Mouse (Mus musculus) midbrain, embryonic 10.5 days (tissue): ENCODE results near the gene Slc25a21. TPM values are rescaled to one million over a fixed set of nuclear protein-coding genes. Genes with fewer than 3 reads are reported as not detected.
A peak's percentile ranks its signal among the peaks of the same experiment; 100 is the strongest.

Experiments
- DNase-seq: peaks from one replicate; pipeline ENCODE4 v3.0.0-alpha.2; 2017; ENCODE audit warnings: low spot score
- H3K27ac ChIP-seq: fragments of 300-500 bp; sonication (generic); replicated peaks from 2 replicates; pipeline ENCODE4 v1.5.1; 2016; ENCODE audit warnings: mild to moderate bottlenecking
- H3K27me3 ChIP-seq: fragments of 300-500 bp; sonication (generic); 2 replicates; pipeline ENCODE4 v1.6.1; 2016; ENCODE audit warnings: low read depth, mild to moderate bottlenecking; ENCODE audit not compliant: poor library complexity, severe bottlenecking
- H3K36me3 ChIP-seq: fragments of 300-500 bp; sonication (generic); 2 replicates; pipeline ENCODE4 v1.6.1; 2016; ENCODE audit warnings: mild to moderate bottlenecking, moderate library complexity
- H3K4me1 ChIP-seq: fragments of 300-500 bp; sonication (generic); 2 replicates; pipeline ENCODE4 v1.6.1; 2016
- H3K4me3 ChIP-seq: fragments of 300-500 bp; sonication (generic); 2 replicates; pipeline ENCODE4 v1.5.1; 2016; ENCODE audit warnings: mild to moderate bottlenecking, moderate library complexity
- H3K9me3 ChIP-seq: fragments of 300-500 bp; sonication (generic); replicated peaks from 2 replicates; pipeline ENCODE4 v1.6.1; 2016; ENCODE audit warnings: mild to moderate bottlenecking
- WGBS: fragments of 180-500 bp; shearing (Covaris S2); methylation state at CpG from one replicate; pipeline ENCODE4 v1.1.7; 2016; 5-methylcytosine and 5-hydroxymethylcytosine counted together
- polyA plus RNA-seq: library from polyadenylated mRNA; unstranded; fragments of >200 nt; fragmentation: Nextera tagmentation; extraction: Ambion mirVana; gene quantifications from 2 replicates; pipeline ENCODE4 v1.2.1, GENCODE M21; 2016

Gene Slc25a21
- polyA plus RNA-seq, 1 experiment from 2014 or later = 4.0 TPM

- Histone ChIP-seq H3K36me3 (no peaks in the 10 kb centered on the region), H3K4me1 (peaks cover 5% of the 10 kb centered on the region), H3K27me3 (no peaks in the 10 kb centered on the region), H3K4me3 (no peak overlapping the region), H3K9me3 (no peaks in the 10 kb centered on the region), H3K27ac (no peak overlapping the region)
- 74% methylated on average over 6 of the region's 6 CpGs for WGBS
- DNase-seq = no peak
These were observed 306.2 kb downstream of the Slc25a21 start for GRCm38 (mm10) chr12:56890891-56891726.

DNA sequence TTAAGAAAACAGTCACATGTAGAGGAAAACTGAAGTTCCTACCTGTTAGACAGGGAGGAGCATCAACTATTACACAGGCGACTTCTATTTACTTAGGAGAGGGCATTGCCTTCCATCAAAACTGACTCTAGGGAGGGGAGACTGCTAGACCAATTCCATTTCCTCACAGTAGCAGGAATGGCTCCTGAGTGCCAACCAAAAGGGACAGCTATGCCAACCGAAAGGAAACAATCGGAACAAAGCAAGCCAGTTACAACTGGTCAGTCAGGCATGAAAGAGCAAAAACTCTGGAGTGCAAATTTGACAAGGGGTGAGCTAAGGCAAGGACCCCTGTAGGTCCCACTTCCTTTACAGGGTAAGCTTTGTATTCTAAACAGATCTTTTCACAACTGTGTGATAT is 319.5 kb downstream of the Slc25a21 start:
- H3K27ac ChIP-seq = no peak overlapping the region
- H3K4me1 ChIP-seq = peaks cover 26% of the 10 kb centered on the region
- no peaks in the 10 kb centered on the region for H3K9me3 ChIP-seq
- no peaks in the 10 kb centered on the region for H3K36me3 ChIP-seq
- no peak overlapping the region for H3K4me3 ChIP-seq
- WGBS = 43% methylated on average over 3 of the region's 3 CpGs
- H3K27me3 ChIP-seq = no peaks in the 10 kb centered on the region
- no peak for DNase-seq

- DNase-seq = no peak
These were observed 320.7 kb downstream of the Slc25a21 start for GRCm38 (mm10) chr12:56876549-56876948.

DNA sequence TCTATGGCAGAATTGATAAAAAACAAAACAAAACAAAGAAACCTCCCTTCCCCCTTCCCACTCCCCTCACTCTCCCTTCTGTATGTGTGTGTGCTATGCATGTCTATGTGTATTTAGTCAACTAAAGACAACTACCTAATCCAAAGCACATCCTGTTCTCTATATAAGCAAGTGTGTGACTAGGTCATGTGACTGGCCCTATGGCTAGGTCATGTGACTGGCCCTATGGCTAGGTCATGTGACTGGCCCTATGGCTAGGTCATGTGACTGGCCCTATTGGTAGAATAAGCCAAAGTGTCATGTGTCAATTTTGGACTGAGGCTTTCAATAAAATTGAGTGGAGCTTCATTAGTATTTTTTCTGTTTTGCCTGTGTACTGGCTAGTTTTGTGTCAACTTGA is 324.1 kb downstream of the Slc25a21 start:
- no peaks in the 10 kb centered on the region for H3K36me3 ChIP-seq
- no peak for DNase-seq
- no peak overlapping the region for H3K4me3 ChIP-seq
- no peaks in the 10 kb centered on the region for H3K27me3 ChIP-seq
- no peak overlapping the region for H3K27ac ChIP-seq
- H3K9me3 ChIP-seq = no peaks in the 10 kb centered on the region
- H3K4me1 ChIP-seq = peaks cover 12% of the 10 kb centered on the region

More at GRCm38 (mm10) chr12:56876549-56876948, 320.7 kb downstream of the Slc25a21 start:
- Histone ChIP-seq H3K4me1 (peaks cover 26% of the 10 kb centered on the region), H3K27me3 (no peaks in the 10 kb centered on the region), H3K36me3 (no peaks in the 10 kb centered on the region), H3K4me3 (no peak overlapping the region), H3K9me3 (no peaks in the 10 kb centered on the region), H3K27ac (no peak overlapping the region)
- WGBS = 53% methylated on average over 7 of the region's 7 CpGs

DNA sequence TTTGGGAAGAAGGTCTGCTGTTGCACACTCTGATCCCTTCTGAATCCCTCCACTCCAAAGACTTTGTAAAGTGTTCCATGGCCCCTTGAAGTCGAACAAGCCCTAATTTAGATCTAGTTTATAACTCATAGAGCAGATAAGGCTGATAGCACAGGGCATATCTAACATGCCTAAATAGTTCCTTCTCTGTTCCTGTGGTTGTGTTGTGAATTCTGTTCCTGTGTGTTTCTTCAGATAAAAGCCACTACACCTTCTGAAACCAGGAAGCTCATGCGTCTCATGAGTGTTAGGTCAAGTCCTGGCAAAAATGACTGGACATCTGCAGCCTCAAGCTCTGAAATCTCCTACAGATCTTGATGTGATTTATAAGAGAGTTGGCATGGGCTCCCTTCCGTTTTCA is 326.7 kb downstream of the Slc25a21 start:
- Histone ChIP-seq H3K9me3 (no peaks in the 10 kb centered on the region), H3K27me3 (no peaks in the 10 kb centered on the region), H3K27ac (no peak overlapping the region), H3K4me1 (no peaks in the 10 kb centered on the region), H3K4me3 (no peak overlapping the region), H3K36me3 (no peaks in the 10 kb centered on the region)
- DNase-seq = no peak
- WGBS = 85% methylated on average over 3 of the region's 3 CpGs

GRCm38 (mm10) chr12:56863873-56864562 is 333.3 kb downstream of the Slc25a21 start:
- no peaks in the 10 kb centered on the region for H3K36me3 ChIP-seq
- no peak for DNase-seq
- no peaks in the 10 kb centered on the region for H3K4me1 ChIP-seq
- no peaks in the 10 kb centered on the region for H3K9me3 ChIP-seq
- H3K27ac ChIP-seq = no peak overlapping the region
- 80% methylated on average over 4 of the region's 4 CpGs for WGBS
- H3K27me3 ChIP-seq = no peaks in the 10 kb centered on the region
- H3K4me3 ChIP-seq = no peak overlapping the region

DNA sequence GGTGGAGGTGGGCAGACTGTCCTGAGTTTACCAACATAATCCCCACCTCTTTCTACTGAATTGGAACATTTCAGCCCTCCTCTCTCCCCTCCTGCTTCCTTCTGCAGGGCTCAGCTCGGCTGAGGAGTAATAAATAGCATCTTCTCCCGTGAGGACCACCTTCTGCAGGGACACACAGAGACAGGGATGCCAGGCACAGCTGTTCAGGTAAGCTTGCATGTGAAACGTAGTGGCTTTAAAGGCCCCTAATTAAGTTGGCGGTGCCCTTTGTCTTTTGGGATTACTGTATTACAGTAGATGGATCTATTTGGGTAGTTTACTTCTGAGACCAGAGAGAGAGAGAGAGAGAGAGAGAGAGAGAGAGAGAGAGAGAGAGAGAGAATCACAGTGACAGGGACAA is 344.6 kb downstream of the Slc25a21 start:
- H3K36me3 ChIP-seq = no peaks in the 10 kb centered on the region
- no peak overlapping the region for H3K27ac ChIP-seq
- H3K4me1 ChIP-seq = no peaks in the 10 kb centered on the region
- 60% methylated on average over 4 of the region's 4 CpGs for WGBS
- H3K9me3 ChIP-seq = no peaks in the 10 kb centered on the region
- no peak overlapping the region for H3K4me3 ChIP-seq
- H3K27me3 ChIP-seq = no peaks in the 10 kb centered on the region
- DNase-seq = no peak

DNA sequence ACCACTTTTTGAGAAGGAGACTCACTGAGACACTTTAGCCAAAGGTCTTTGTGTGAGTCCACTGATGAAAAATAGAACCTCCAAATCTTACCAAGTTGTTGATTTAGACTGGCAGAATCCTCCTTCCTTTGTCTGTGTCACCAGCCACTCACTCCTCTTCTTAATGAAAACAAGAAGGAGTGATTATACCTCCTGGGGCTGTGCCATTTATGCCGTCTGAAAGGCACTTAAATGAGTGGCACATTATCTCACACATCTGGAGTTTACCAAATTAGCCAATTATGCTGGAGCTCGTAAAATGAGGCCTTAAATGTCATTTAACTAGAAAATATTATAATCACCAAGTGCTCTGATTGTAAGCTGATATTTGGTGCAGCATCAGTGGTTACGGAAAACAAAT is 345.8 kb downstream of the Slc25a21 start:
- no peak overlapping the region for H3K27ac ChIP-seq
- H3K9me3 ChIP-seq = no peaks in the 10 kb centered on the region
- no peaks in the 10 kb centered on the region for H3K27me3 ChIP-seq
- DNase-seq = no peak
- no peaks in the 10 kb centered on the region for H3K36me3 ChIP-seq
- no peaks in the 10 kb centered on the region for H3K4me1 ChIP-seq
- 48% methylated on average over 3 of the region's 3 CpGs for WGBS
- no peak overlapping the region for H3K4me3 ChIP-seq

DNA sequence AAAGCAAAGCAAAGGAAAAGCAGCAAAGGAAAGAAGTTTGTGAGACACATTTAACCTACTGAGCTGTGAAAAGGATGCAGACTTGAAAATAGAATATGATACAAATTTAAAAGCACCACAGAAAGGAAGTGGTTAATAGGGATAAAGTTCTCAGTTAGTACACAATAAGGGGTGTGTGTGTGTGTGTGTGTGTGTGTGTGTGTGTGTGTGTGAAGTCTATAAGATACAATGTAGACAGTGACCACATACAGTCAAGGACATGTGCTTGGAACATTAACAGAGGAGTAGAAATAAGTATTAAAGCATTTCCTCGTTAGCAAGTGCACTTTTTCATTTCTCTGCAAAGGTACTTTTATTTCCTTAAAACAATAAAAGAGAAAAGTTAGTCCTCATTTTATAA is 367.3 kb downstream of the Slc25a21 start:
- DNase-seq = no peak
- no peaks in the 10 kb centered on the region for H3K9me3 ChIP-seq
- H3K27ac ChIP-seq = 0 out of 2 replicates have a peak overlapping the region, but pooled peaks have one; percentile 74
- H3K4me3 ChIP-seq = no peak overlapping the region
- WGBS = 78% methylated on average over 1 of the region's 1 CpGs
- H3K4me1 ChIP-seq = peaks cover 29% of the 10 kb centered on the region
- H3K27me3 ChIP-seq = peaks cover 5% of the 10 kb centered on the region; the same call in 1 of the 2 replicates
- no peaks in the 10 kb centered on the region for H3K36me3 ChIP-seq

- Histone ChIP-seq H3K4me1 (peaks cover 29% of the 10 kb centered on the region), H3K27ac (peak overlapping the region; percentile 74), H3K36me3 (no peaks in the 10 kb centered on the region), H3K9me3 (no peaks in the 10 kb centered on the region), H3K27me3 (peaks cover 9% of the 10 kb centered on the region; the same call in 1 of the 2 replicates), H3K4me3 (peak overlapping the region; percentile 48)
- DNase-seq = peak; percentile 65
- 13% methylated on average over 5 of the region's 5 CpGs for WGBS
These were observed 367.8 kb downstream of the Slc25a21 start for GRCm38 (mm10) chr12:56829455-56829883.

GRCm38 (mm10) chr12:56827808-56828384 is 369.4 kb downstream of the Slc25a21 start:
- no peak overlapping the region for H3K27ac ChIP-seq
- 81% methylated on average over 8 of the region's 8 CpGs for whole genome bisulfite sequencing
- peaks cover 29% of the 10 kb centered on the region for H3K4me1 ChIP-seq
- no peaks in the 10 kb centered on the region for H3K9me3 ChIP-seq
- H3K27me3 ChIP-seq = peaks cover 9% of the 10 kb centered on the region; the same call in 1 of the 2 replicates
- no peaks in the 10 kb centered on the region for H3K36me3 ChIP-seq
- DNase-seq = no peak
- no peak overlapping the region for H3K4me3 ChIP-seq

DNA sequence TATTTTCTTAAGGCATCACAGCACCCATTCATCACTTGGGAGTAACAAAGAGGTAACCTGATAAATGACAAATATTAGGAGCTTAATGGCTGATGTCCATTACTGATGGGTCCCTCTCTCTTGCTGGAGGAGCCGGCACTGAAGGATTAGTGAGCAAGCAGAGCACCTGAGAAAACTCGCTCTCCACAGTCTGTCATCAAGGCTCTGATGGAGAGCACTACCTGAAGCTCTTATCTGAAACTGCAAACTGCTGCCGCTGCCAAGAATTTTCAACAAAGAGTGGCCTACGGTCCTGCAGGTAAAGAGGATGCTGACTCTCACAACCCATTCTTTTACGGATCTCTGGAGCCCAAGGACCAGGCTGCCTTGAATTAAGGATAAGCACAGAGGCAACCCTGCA is 372.6 kb downstream of the Slc25a21 start:
- DNase-seq = no peak
- Histone ChIP-seq H3K27me3 (0 out of 2 replicates have a peak, but pooled peaks cover 4% of the 10 kb centered on the region), H3K9me3 (no peaks in the 10 kb centered on the region), H3K36me3 (no peaks in the 10 kb centered on the region), H3K27ac (no peak overlapping the region), H3K4me1 (peaks cover 20% of the 10 kb centered on the region), H3K4me3 (no peak overlapping the region)
- WGBS = 68% methylated on average over 5 of the region's 5 CpGs

DNA sequence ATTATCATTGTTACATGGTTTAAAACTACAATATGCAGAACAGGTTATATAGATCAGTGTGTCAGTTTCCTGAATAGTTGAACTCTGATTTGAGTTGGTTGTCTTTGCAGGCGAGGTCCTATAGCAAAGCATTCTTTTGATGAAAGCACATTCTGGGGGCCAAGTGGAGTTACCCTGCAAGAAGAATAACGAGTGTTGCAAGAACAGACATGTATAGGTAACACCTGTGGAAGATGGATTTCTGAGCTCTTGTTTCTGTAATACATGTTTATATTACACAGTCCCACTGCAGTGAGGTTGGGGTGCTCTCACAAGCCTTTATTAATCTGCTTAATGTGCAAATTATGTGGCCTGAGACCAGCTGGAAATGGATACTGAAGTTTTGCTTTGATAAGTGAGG is 375.1 kb downstream of the Slc25a21 start:
- no peaks in the 10 kb centered on the region for H3K9me3 ChIP-seq
- 74% methylated on average over 2 of the region's 2 CpGs for WGBS
- 0 out of 2 replicates have a peak, but pooled peaks cover 4% of the 10 kb centered on the region for H3K27me3 ChIP-seq
- no peaks in the 10 kb centered on the region for H3K36me3 ChIP-seq
- no peak overlapping the region for H3K4me3 ChIP-seq
- H3K27ac ChIP-seq = no peak overlapping the region
- no peaks in the 10 kb centered on the region for H3K4me1 ChIP-seq
- no peak for DNase-seq
